Mouse (Mus musculus) neural tube, embryonic 11.5 days (tissue): ENCODE measurements around the gene Hist1h3e. TPM values are rescaled to one million over a fixed set of nuclear protein-coding genes. Genes with fewer than 3 reads are reported as not detected.
A peak's percentile ranks its signal among the peaks of the same experiment; 100 is the strongest.
"Not testable (repeated sequence)": the region's sequence is repeated elsewhere in the genome, so short reads cannot be mapped to it uniquely, and the experiment has no call there.

ENCODE experiments used
- ATAC-seq: fragments of 200-750 bp; cut with Nextera tagmentation; 2 replicates; pipeline ENCODE4 v1.8.0; 2017; ENCODE audit warnings: moderate number of reproducible peaks, mild to moderate bottlenecking, moderate TSS enrichment, moderate library complexity; ENCODE audit not compliant: insufficient read depth, low FRiP score, low TSS enrichment
- DNase-seq: peaks from one replicate; pipeline ENCODE4 v3.0.0-alpha.2; 2015; ENCODE audit warnings: low spot score
- H3K27ac ChIP-seq: fragments of 300-500 bp; sonication (generic); 2 replicates; pipeline ENCODE4 v1.5.1; 2014; ENCODE audit warnings: low read depth, mild to moderate bottlenecking, low read length
- H3K27me3 ChIP-seq: fragments of 300-500 bp; sonication (generic); 2 replicates; pipeline ENCODE4 v1.6.1; 2014; ENCODE audit warnings: mild to moderate bottlenecking, low read length, mixed read lengths; ENCODE audit not compliant: control insufficient read depth, insufficient read depth
- H3K36me3 ChIP-seq: fragments of 300-500 bp; sonication (generic); 2 replicates; pipeline ENCODE4 v1.6.1; 2014; ENCODE audit warnings: mild to moderate bottlenecking, low read length, moderate library complexity, mixed read lengths; ENCODE audit not compliant: control insufficient read depth, insufficient read depth
- H3K4me1 ChIP-seq: fragments of 300-500 bp; sonication (generic); 2 replicates; pipeline ENCODE4 v1.6.1; 2014; ENCODE audit warnings: low read length, mixed read lengths; ENCODE audit not compliant: control insufficient read depth, insufficient read depth
- H3K4me2 ChIP-seq: fragments of 300-500 bp; sonication (generic); 2 replicates; pipeline ENCODE4 v1.6.1; 2014; ENCODE audit warnings: low read depth, mild to moderate bottlenecking, moderate library complexity
- H3K4me3 ChIP-seq: fragments of 300-500 bp; sonication (generic); 2 replicates; pipeline ENCODE4 v1.5.1; 2014; ENCODE audit warnings: low read depth, low read length
- H3K9ac ChIP-seq: fragments of 300-500 bp; sonication (generic); 2 replicates; pipeline ENCODE4 v1.6.1; 2014; ENCODE audit warnings: mild to moderate bottlenecking, low read length
- H3K9me3 ChIP-seq: fragments of 300-500 bp; sonication (generic); 2 replicates; pipeline ENCODE4 v1.6.1; 2016; ENCODE audit warnings: low read length; ENCODE audit not compliant: control insufficient read depth
- WGBS: fragments of 180-500 bp; shearing (Covaris S2); extraction: QIAGEN DNeasy Blood & Tissue Kit; methylation state at CpG from one replicate; pipeline ENCODE4 v1.1.7; 2014; 5-methylcytosine and 5-hydroxymethylcytosine counted together
- polyA plus RNA-seq: library from polyadenylated mRNA; unstranded; fragments of >200 nt; fragmentation: Nextera tagmentation; extraction: Ambion mirVana; gene quantifications from 2 replicates; pipeline ENCODE4 v1.2.1, GENCODE M21; 2014

Hist1h3e gene
- polyA plus RNA-seq, 1 experiment from 2014 or later = 6.4 TPM

GRCm38 (mm10) chr13:23556906-23557305 is 5.3 kb downstream of the Hist1h3e start:
- Histone ChIP-seq H3K4me3 (peak overlapping the region; percentile 60; the same call in 1 of the 2 replicates), H3K9me3 (no peaks in the 10 kb centered on the region), H3K27me3 (no peaks in the 10 kb centered on the region), H3K36me3 (no peaks in the 10 kb centered on the region), H3K4me2 (peak overlapping the region; percentile 14; the same call in 1 of the 2 replicates), H3K27ac (no peak overlapping the region), H3K9ac (no peak overlapping the region), H3K4me1 (no peaks in the 10 kb centered on the region; the same call in 1 of the 2 replicates)
- ATAC-seq (no peak), DNase-seq (no peak)
- WGBS = 86% methylated on average over 3 of the region's 3 CpGs

GRCm38 (mm10) chr13:23555839-23556416 is 6.2 kb downstream of the Hist1h3e start:
- peak; percentile 70 for ATAC-seq
- no peaks in the 10 kb centered on the region; the same call in 1 of the 2 replicates for H3K4me1 ChIP-seq
- peak overlapping the region; percentile 75 for H3K9ac ChIP-seq
- H3K36me3 ChIP-seq = no peaks in the 10 kb centered on the region
- peak overlapping the region; percentile 60 for H3K4me3 ChIP-seq
- H3K4me2 ChIP-seq = peak overlapping the region; percentile 95
- DNase-seq = peak; percentile 77
- H3K27ac ChIP-seq = peak overlapping the region; percentile 98
- WGBS = under 1% methylated on average over 18 of the region's 18 CpGs
- no peaks in the 10 kb centered on the region for H3K9me3 ChIP-seq
- H3K27me3 ChIP-seq = no peaks in the 10 kb centered on the region

GRCm38 (mm10) chr13:23554925-23555838 is 7.0 kb downstream of the Hist1h3e start:
- peaks cover 3% of the 10 kb centered on the region; the same call in 1 of the 2 replicates for H3K4me1 ChIP-seq
- WGBS = under 1% methylated on average over 46 of the region's 54 CpGs

GRCm38 (mm10) chr13:23554393-23554792 is 7.8 kb downstream of the Hist1h3e start:
- DNase-seq (peak; percentile 10), ATAC-seq (no peak)
- H3K4me2 ChIP-seq = peak overlapping the region; percentile 95
- no peaks in the 10 kb centered on the region for H3K27me3 ChIP-seq
- H3K36me3 ChIP-seq = no peaks in the 10 kb centered on the region
- H3K4me1 ChIP-seq = peaks cover 3% of the 10 kb centered on the region; the same call in 1 of the 2 replicates
- peak overlapping the region; percentile 98 for H3K27ac ChIP-seq
- peak overlapping the region; percentile 75 for H3K9ac ChIP-seq
- H3K9me3 ChIP-seq = no peaks in the 10 kb centered on the region
- 25% methylated on average over 9 of the region's 9 CpGs for WGBS
- peak overlapping the region; percentile 60 for H3K4me3 ChIP-seq

More at GRCm38 (mm10) chr13:23554925-23555838, 7.0 kb downstream of the Hist1h3e start:
- H3K36me3 ChIP-seq = no peaks in the 10 kb centered on the region
- DNase-seq = peak; percentile 87
- peak overlapping the region; percentile 98 for H3K27ac ChIP-seq
- ATAC-seq = peak; percentile 84
- H3K4me2 ChIP-seq = peak overlapping the region; percentile 95
- no peaks in the 10 kb centered on the region for H3K9me3 ChIP-seq
- H3K9ac ChIP-seq = peak overlapping the region; percentile 75
- peak overlapping the region; percentile 60 for H3K4me3 ChIP-seq
- H3K27me3 ChIP-seq = no peaks in the 10 kb centered on the region

GRCm38 (mm10) chr13:23552962-23553361 is 9.2 kb downstream of the Hist1h3e start, which contains the start of gene Hist1h1d:
Hist1h1d (plus strand) TSS chr13:23553262.
- Histone ChIP-seq H3K4me2 (peak within 1 kb of the TSS; percentile 57; the same call in 1 of the 2 replicates), H3K27me3 (no peaks in the 10 kb centered on the region), H3K4me1 (peaks cover 3% of the 10 kb centered on the region; the same call in 1 of the 2 replicates), H3K36me3 (no peaks in the 10 kb centered on the region), H3K4me3 (no peak within 1 kb of the TSS), H3K9ac (no peak within 1 kb of the TSS; the same call in none of the 2 replicates), H3K9me3 (no peaks in the 10 kb centered on the region), H3K27ac (peak within 1 kb of the TSS; percentile 85)
- DNase-seq (no peak), ATAC-seq (no peak)

GRCm38 (mm10) chr13:23551931-23552914 is 9.9 kb downstream of the Hist1h3e start:
- ATAC-seq (no peak), DNase-seq (no peak)
- peak overlapping the region; percentile 63 for H3K9ac ChIP-seq
- H3K27ac ChIP-seq = peak overlapping the region; percentile 85
- H3K4me3 ChIP-seq = peak overlapping the region; percentile 40
- no peaks in the 10 kb centered on the region for H3K27me3 ChIP-seq
- peaks cover 3% of the 10 kb centered on the region; the same call in 1 of the 2 replicates for H3K4me1 ChIP-seq
- no peaks in the 10 kb centered on the region for H3K36me3 ChIP-seq
- peak overlapping the region; percentile 57 for H3K4me2 ChIP-seq
- 56% methylated on average over 8 of the region's 8 CpGs for WGBS
- no peaks in the 10 kb centered on the region for H3K9me3 ChIP-seq

GRCm38 (mm10) chr13:23551146-23551834 is 10.9 kb downstream of the Hist1h3e start, which contains the start of gene Hist1h4f:
Hist1h4f (minus strand) TSS chr13:23551648.
- H3K27me3 ChIP-seq, H3K36me3 ChIP-seq, H3K9me3 ChIP-seq, H3K4me1 ChIP-seq: not testable (repeated sequence)
- H3K27ac ChIP-seq = peak within 1 kb of the TSS; percentile 85
- peak within 1 kb of the TSS; percentile 57 for H3K4me2 ChIP-seq
- H3K4me3 ChIP-seq = peak within 1 kb of the TSS; percentile 40
- under 1% methylated on average over 47 of the region's 47 CpGs for WGBS
- peak within 1 kb of the TSS; percentile 63 for H3K9ac ChIP-seq
- DNase-seq (peak; percentile 91), ATAC-seq (peak; percentile 77)
